Mouse (Mus musculus) cerebellum, postnatal 36 days (tissue): Measurements from ENCODE around the gene C1ql1.

ENCODE experiments used
- DNase-seq, 2 experiments: peaks; one replicate each; pipeline ENCODE4 v3.0.0; 2021 to 2022; ENCODE audit warnings: mixed read lengths in 2 of 2

The C1ql1 gene

GRCm38 (mm10) chr11:102958431-102958830, 11.9 kb upstream of the C1ql1 start:
- no peak for DNase-seq

GRCm38 (mm10) chr11:102957692-102958091, 11.2 kb upstream of the C1ql1 start:
- DNase-seq, result no peak

GRCm38 (mm10) chr11:102956962-102957614, 10.6 kb upstream of the C1ql1 start:
- no peak for DNase-seq

GRCm38 (mm10) chr11:102952922-102953321, 6.4 kb upstream of the C1ql1 start:
- DNase-seq, result no peak

GRCm38 (mm10) chr11:102948043-102948961, 1.8 kb upstream of the C1ql1 start:
- DNase-seq, result peak; percentile 11 to 19

- DNase-seq, result no peak
These were observed 480 bp upstream of the C1ql1 start for GRCm38 (mm10) chr11:102946992-102947343.

GRCm38 (mm10) chr11:102945306-102946264, 903 bp downstream of the C1ql1 start:
- no peak for DNase-seq

- DNase-seq, result no peak
These were observed 5.3 kb downstream of the C1ql1 start for GRCm38 (mm10) chr11:102941236-102941635.

GRCm38 (mm10) chr11:102939024-102939675, 7.3 kb downstream of the C1ql1 start:
- no peak for DNase-seq

- DNase-seq, result no peak
These were observed 8.8 kb downstream of the C1ql1 start for GRCm38 (mm10) chr11:102937529-102938182.

GRCm38 (mm10) chr11:102936272-102936671, 10.2 kb downstream of the C1ql1 start:
- DNase-seq, result no peak

GRCm38 (mm10) chr11:102930672-102931071, 15.8 kb downstream of the C1ql1 start:
- no peak for DNase-seq

- no peak for DNase-seq
These were observed 21.2 kb downstream of the C1ql1 start for GRCm38 (mm10) chr11:102925351-102925717.

GRCm38 (mm10) chr11:102924557-102925350, 21.7 kb downstream of the C1ql1 start, which contains the start of gene Kif18b:
TSS of gene Kif18b (minus strand) at chr11:102925124.
- DNase-seq, result peak; percentile 92 to 94

- DNase-seq, result no peak
These were observed 25.0 kb downstream of the C1ql1 start for GRCm38 (mm10) chr11:102921491-102921890.

GRCm38 (mm10) chr11:102918077-102918476, 28.4 kb downstream of the C1ql1 start:
- no peak for DNase-seq

GRCm38 (mm10) chr11:102915380-102915779, 31.1 kb downstream of the C1ql1 start:
- no peak for DNase-seq

- DNase-seq, result no peak
These were observed 35.1 kb downstream of the C1ql1 start for GRCm38 (mm10) chr11:102911376-102911775.

- no peak for DNase-seq
These were observed 42.8 kb downstream of the C1ql1 start for GRCm38 (mm10) chr11:102903654-102904053.

GRCm38 (mm10) chr11:102902107-102902506, 44.4 kb downstream of the C1ql1 start:
- DNase-seq, result no peak

GRCm38 (mm10) chr11:102901199-102901598, 45.3 kb downstream of the C1ql1 start:
- no peak for DNase-seq
